In genomic region chr19:43515668-43516396, GRCm38 (mm10) we compare ENCODE assay signal across 26 mouse cellular contexts. TPM values are rescaled to one million over a fixed set of nuclear protein-coding genes. Genes with fewer than 3 reads are reported as not detected.
DNase-seq lines count a peak whose midpoint lies in the region; ATAC-seq and TF ChIP-seq lines count a peak whose summit lies in the region.
"Had no signal": no experiment of that assay in that cellular context is flagged by ENCODE, and none has a peak within 500 bp of the region (broad histone marks: within the 10 kb centered on the region; RNA-seq: fewer than 3 reads in every experiment).

No protein-coding gene starts in this region.

- H3K4me2 ChIP-seq in kidney, embryonic 15.5 days, result no peak overlapping the region
- H3K4me2 ChIP-seq in hindbrain, postnatal 0 days (ENCODE audit: low read depth, low read length), result no peak overlapping the region
- H3K4me2 ChIP-seq: embryonic facial prominence, embryonic 13.5 days; forebrain, embryonic 15.5 days; heart, embryonic 11.5 days; hindbrain, embryonic 15.5 days; lung, embryonic 14.5 days had no signal

- no peaks in the 10 kb centered on the region for H3K27me3 ChIP-seq in heart, embryonic 10.5 days (ENCODE audit: insufficient read depth, poor library complexity, severe bottlenecking)
- H3K27me3 ChIP-seq in kidney, adult 2 months (replicated peaks; ENCODE audit: control insufficient read depth, insufficient read depth, low read length), result no peaks in the 10 kb centered on the region
- H3K27me3 ChIP-seq in kidney, embryonic 15.5 days, result no peaks in the 10 kb centered on the region
- H3K27me3 ChIP-seq in E14TG2a.4 (ENCODE audit: insufficient read depth, low read length), result no peaks in the 10 kb centered on the region
- H3K27me3 ChIP-seq in hindbrain, postnatal 0 days (ENCODE audit: insufficient read depth, low read length), result no peaks in the 10 kb centered on the region
- H3K27me3 ChIP-seq: embryonic facial prominence, embryonic 13.5 days; forebrain, embryonic 15.5 days; hindbrain, embryonic 15.5 days had no signal

- ATAC-seq in kidney, embryonic 15.5 days (replicated peaks; ENCODE audit: low FRiP score), result no peak
- ATAC-seq in hindbrain, postnatal 0 days, result no peak
- ATAC-seq: forebrain, embryonic 15.5 days had no signal

- H3K9me3 ChIP-seq in heart, embryonic 10.5 days, result no peaks in the 10 kb centered on the region
- H3K9me3 ChIP-seq in kidney, embryonic 15.5 days (replicated peaks), result no peaks in the 10 kb centered on the region
- H3K9me3 ChIP-seq in E14TG2a.4 (ENCODE audit: low read length), result no peaks in the 10 kb centered on the region
- no peaks in the 10 kb centered on the region for H3K9me3 ChIP-seq in hindbrain, postnatal 0 days (ENCODE audit: low read length)
- H3K9me3 ChIP-seq: embryonic facial prominence, embryonic 13.5 days; forebrain, embryonic 10.5 days; forebrain, embryonic 15.5 days; hindbrain, embryonic 10.5 days; hindbrain, embryonic 15.5 days had no signal

- no peak overlapping the region for H3K9ac ChIP-seq in kidney, embryonic 15.5 days
- H3K9ac ChIP-seq in hindbrain, postnatal 0 days (replicated peaks; ENCODE audit: low read length), result no peak overlapping the region
- H3K9ac ChIP-seq: embryonic facial prominence, embryonic 13.5 days; forebrain, embryonic 15.5 days; hindbrain, embryonic 15.5 days; lung, embryonic 14.5 days had no signal

- H3K4me1 ChIP-seq in heart, embryonic 10.5 days, result peaks cover 26% of the 10 kb centered on the region
- H3K4me1 ChIP-seq in kidney, adult 2 months (ENCODE audit: control insufficient read depth, insufficient read depth, low read length), result peaks cover 41% of the 10 kb centered on the region
- peaks cover 15% of the 10 kb centered on the region for H3K4me1 ChIP-seq in kidney, embryonic 15.5 days
- peaks cover 83% of the 10 kb centered on the region for H3K4me1 ChIP-seq in E14TG2a.4 (replicated peaks; ENCODE audit: low read depth, low read length)
- H3K4me1 ChIP-seq in bone marrow, adult 2 months (ENCODE audit: control insufficient read depth, insufficient read depth, low read length), result peaks cover 2% of the 10 kb centered on the region; the same call in 1 of the 2 replicates
- H3K4me1 ChIP-seq in hindbrain, postnatal 0 days (ENCODE audit: insufficient read depth, low read length), result no peaks in the 10 kb centered on the region

- no peak overlapping the region for H3K4me3 ChIP-seq in heart, embryonic 10.5 days
- H3K4me3 ChIP-seq in kidney, adult 2 months (ENCODE audit: insufficient read depth, low read depth, low read length), result no peak overlapping the region
- no peak overlapping the region for H3K4me3 ChIP-seq in kidney, embryonic 15.5 days (replicated peaks)
- H3K4me3 ChIP-seq in E14TG2a.4 (replicated peaks; ENCODE audit: low read length), result peak overlapping the region; percentile 37; the same call in 1 of the 2 replicates
- no peak overlapping the region for H3K4me3 ChIP-seq in bone marrow, adult 2 months (replicated peaks; ENCODE audit: control insufficient read depth, low read depth, low read length)
- H3K4me3 ChIP-seq in hindbrain, postnatal 0 days (ENCODE audit: low read length), result no peak overlapping the region
- H3K4me3 ChIP-seq: embryonic facial prominence, embryonic 13.5 days; forebrain, embryonic 10.5 days; forebrain, embryonic 15.5 days; hindbrain, embryonic 10.5 days; hindbrain, embryonic 15.5 days had no signal

- H3K36me3 ChIP-seq in heart, embryonic 10.5 days, result peaks cover 58% of the 10 kb centered on the region
- no peaks in the 10 kb centered on the region; the same call in 1 of the 2 replicates for H3K36me3 ChIP-seq in kidney, adult 2 months (ENCODE audit: control insufficient read depth, insufficient read depth, low read length)
- H3K36me3 ChIP-seq in kidney, embryonic 15.5 days, result peaks cover 22% of the 10 kb centered on the region; the same call in 1 of the 2 replicates
- peaks cover 88% of the 10 kb centered on the region for H3K36me3 ChIP-seq in E14TG2a.4 (ENCODE audit: insufficient read depth, low read length)
- H3K36me3 ChIP-seq in hindbrain, postnatal 0 days (ENCODE audit: insufficient read depth, low read length), result peaks cover 25% of the 10 kb centered on the region; the same call in 1 of the 2 replicates

- DNase-seq in heart, adult 18-20 months, result peak; percentile 56 to 59
- no peak for DNase-seq in heart, embryonic 10.5 days (ENCODE audit: low spot score)
- no peak for DNase-seq in kidney, adult 2 months
- DNase-seq in right cerebral cortex, postnatal 14 days, result no peak
- no peak for DNase-seq in hindbrain, postnatal 0 days (ENCODE audit: low spot score)
- DNase-seq: adrenal gland, postnatal 25 days; cerebellum, adult 18-20 months; cerebellum, postnatal 10 days; kidney, adult 18-20 months; kidney, postnatal 4 days; layer of hippocampus, postnatal 36 days; left cerebral cortex, postnatal 4 days; lung, embryonic 14.5 days; lung, postnatal 14 days; midbrain, embryonic 14.5 days; spleen, adult 18-20 months; thymus, postnatal 14 days had no signal

- H3K27ac ChIP-seq in heart, embryonic 10.5 days, result no peak overlapping the region
- H3K27ac ChIP-seq in kidney, adult 2 months (ENCODE audit: insufficient read depth, low read depth, low read length), result peak overlapping the region; percentile 26
- no peak overlapping the region for H3K27ac ChIP-seq in kidney, embryonic 15.5 days
- peak overlapping the region; percentile 14 for H3K27ac ChIP-seq in bone marrow, adult 2 months (ENCODE audit: control insufficient read depth, insufficient read depth, low read depth, low read length, poor library complexity)
- H3K27ac ChIP-seq in hindbrain, postnatal 0 days, result no peak overlapping the region
- H3K27ac ChIP-seq: embryonic facial prominence, embryonic 13.5 days; forebrain, embryonic 10.5 days; forebrain, embryonic 15.5 days; hindbrain, embryonic 10.5 days; hindbrain, embryonic 15.5 days had no signal

- no peak for TF ChIP-seq POLR2A in kidney, adult 2 months (IDR thresholded peaks at IDR 0.05; ENCODE audit: low read depth, low read length)
- TF ChIP-seq POLR2A in bone marrow, adult 2 months (IDR thresholded peaks at IDR 0.05; ENCODE audit: borderline replicate concordance, control insufficient read depth, low read depth, low read length), result no peak

- 90% methylated on average over 23 of the region's 23 CpGs for WGBS in heart, embryonic 10.5 days
- WGBS in kidney, adult 2 months, result 80% methylated on average over 23 of the region's 23 CpGs
- 91% methylated on average over 23 of the region's 23 CpGs for WGBS in kidney, embryonic 15.5 days
- WGBS in bone marrow, adult 2 months, result 85% methylated on average over 23 of the region's 23 CpGs
- 92% methylated on average over 23 of the region's 23 CpGs for WGBS in hindbrain, postnatal 0 days

- TF ChIP-seq CTCF in kidney, adult 2 months (conservative IDR thresholded peaks at IDR 0.05; ENCODE audit: insufficient read depth, insufficient read length, low read depth, low read length), result no peak
- no peak for TF ChIP-seq CTCF in E14TG2a.4 (conservative IDR thresholded peaks at IDR 0.05; ENCODE audit: low read length)
- TF ChIP-seq CTCF in bone marrow, adult 2 months (IDR thresholded peaks at IDR 0.05; ENCODE audit: control insufficient read depth, insufficient read depth, low read length), result no peak
- no peak for TF ChIP-seq CTCF in hindbrain, postnatal 0 days (IDR thresholded peaks at IDR 0.05; ENCODE audit: low read depth)

RNA-seq across cellular contexts. Expression of gene Got1, which starts 8.6 kb away (rescaled TPM):
- total RNA-seq in heart, adult 18-20 months (2021), result 1,000 to 10,000 TPM; 1,066 to 1,082 TPM
- polyA plus RNA-seq in heart, embryonic 10.5 days (2016; fragmentation: Nextera tagmentation; extraction: Ambion mirVana), result 119 and 176 TPM in 2 replicates
- polyA plus RNA-seq in kidney, adult 2 months (2012; rRNA removed), result 107 and 118 TPM in 2 replicates
- polyA plus RNA-seq in kidney, embryonic 15.5 days (2015; fragmentation: Nextera tagmentation; extraction: Ambion mirVana), result 57.8 and 59.0 TPM in 2 replicates
- 10.0 and 20.5 TPM in 2 replicates for polyA plus RNA-seq in bone marrow, adult 2 months (2011; ENCODE audit: insufficient read depth, insufficient read length, low replicate concordance, missing spikeins)
- 120 and 132 TPM in 2 replicates for total RNA-seq in hindbrain, postnatal 0 days (2014; rRNA removed)
- 134 and 136 TPM in 2 replicates for polyA plus RNA-seq in hindbrain, postnatal 0 days (2015; fragmentation: Nextera tagmentation; extraction: Ambion mirVana)

Comparison
In these comparisons a context has a peak if more than half of its experiments do, and no peak if none do; other contexts are left out.
1. DNase-seq: peak in heart, adult 18-20 months (2 of 2); none in heart, embryonic 10.5 days (single experiment), kidney, adult 2 months (single experiment), right cerebral cortex, postnatal 14 days (single experiment) and hindbrain, postnatal 0 days (single experiment).
2. H3K27ac ChIP-seq: peak in kidney, adult 2 months (single experiment) and bone marrow, adult 2 months (single experiment); none in heart, embryonic 10.5 days (single experiment), kidney, embryonic 15.5 days (single experiment) and hindbrain, postnatal 0 days (single experiment).